Mouse (Mus musculus) c-Kit-positive CD71-positive TER-119-positive erythroid progenitor cells, embryonic 14.5 days (primary cell): Measurements from ENCODE around the gene Gadd45gip1.

Source experiments
- DNase-seq: peaks from one replicate; pipeline ENCODE4 v3.0.0-alpha.2; 2013; ENCODE audit warnings: low spot score

The Gadd45gip1 gene

GRCm38 (mm10) chr8:84831490-84831889 lies at the start of gene Gadd45gip1:
Gadd45gip1 (plus strand) TSS chr8:84831522.
- peak; percentile 79 for DNase-seq

GRCm38 (mm10) chr8:84781686-84782505 lies 49.4 kb upstream of the Gadd45gip1 start:
- no peak for DNase-seq

GRCm38 (mm10) chr8:84782680-84783079 lies 48.6 kb upstream of the Gadd45gip1 start:
- no peak for DNase-seq

- DNase-seq, result no peak
Observed at GRCm38 (mm10) chr8:84783198-84783918, 48.0 kb upstream of the Gadd45gip1 start.

- no peak for DNase-seq
Observed at GRCm38 (mm10) chr8:84783919-84784581, 47.3 kb upstream of the Gadd45gip1 start.

- no peak for DNase-seq
Observed at GRCm38 (mm10) chr8:84784681-84785505, 46.4 kb upstream of the Gadd45gip1 start.

GRCm38 (mm10) chr8:84785506-84785755 lies 45.9 kb upstream of the Gadd45gip1 start:
- no peak for DNase-seq

- DNase-seq, result no peak
Observed at GRCm38 (mm10) chr8:84785756-84786677, 45.3 kb upstream of the Gadd45gip1 start.

GRCm38 (mm10) chr8:84786801-84787467 lies 44.4 kb upstream of the Gadd45gip1 start:
- DNase-seq, result no peak

- DNase-seq, result no peak
Observed at GRCm38 (mm10) chr8:84787523-84788302, 43.6 kb upstream of the Gadd45gip1 start.

GRCm38 (mm10) chr8:84788896-84789295 lies 42.4 kb upstream of the Gadd45gip1 start:
- DNase-seq, result no peak

GRCm38 (mm10) chr8:84789345-84789744 lies 42.0 kb upstream of the Gadd45gip1 start:
- DNase-seq, result no peak

GRCm38 (mm10) chr8:84789855-84790486 lies 41.4 kb upstream of the Gadd45gip1 start:
- DNase-seq, result no peak

GRCm38 (mm10) chr8:84790537-84790936 lies 40.8 kb upstream of the Gadd45gip1 start:
- DNase-seq, result no peak

GRCm38 (mm10) chr8:84792429-84792947 lies 38.8 kb upstream of the Gadd45gip1 start:
- no peak for DNase-seq

GRCm38 (mm10) chr8:84793134-84793533 lies 38.2 kb upstream of the Gadd45gip1 start:
- DNase-seq, result no peak

- DNase-seq, result no peak
Observed at GRCm38 (mm10) chr8:84793791-84794485, 37.4 kb upstream of the Gadd45gip1 start.

GRCm38 (mm10) chr8:84794486-84794885 lies 36.8 kb upstream of the Gadd45gip1 start:
- no peak for DNase-seq
